Mouse (Mus musculus) ES-E14 (cell line): ENCODE data around the gene Dlst. TPM values are rescaled to one million over a fixed set of nuclear protein-coding genes. Genes with fewer than 3 reads are reported as not detected.
A peak's percentile ranks its signal among the peaks of the same experiment; 100 is the strongest.

Experiments
- DNase-seq: peaks from one replicate; pipeline ENCODE4 v3.0.0-alpha.2; 2013; ENCODE audit warnings: low read depth, low spot score
- H3K27ac ChIP-seq: 2 replicates; pipeline ENCODE4 v1.5.1; 2012; ENCODE audit warnings: low read depth, mild to moderate bottlenecking, low read length, moderate library complexity, mixed read lengths; ENCODE audit not compliant: poor library complexity, insufficient read depth, severe bottlenecking
- H3K36me3 ChIP-seq: 2 replicates; pipeline ENCODE4 v1.6.1; 2012; ENCODE audit warnings: mild to moderate bottlenecking, low read length, moderate library complexity, mixed read lengths; ENCODE audit not compliant: control insufficient read depth, poor library complexity, insufficient read depth, severe bottlenecking
- H3K4me1 ChIP-seq, 2 experiments: fragments of 150-350 bp in 1 of 2; sonication (generic) in 1 of 2; 2 replicates each; pipeline ENCODE4 v1.6.1; 2012; ENCODE audit warnings: low read length in 2 of 2, mild to moderate bottlenecking in 1 of 2, mixed read lengths in 1 of 2; ENCODE audit not compliant: control insufficient read depth in 2 of 2, insufficient read depth in 2 of 2, poor library complexity in 1 of 2
- H3K4me3 ChIP-seq, 2 experiments: fragments of 150-350 bp in 1 of 2; sonication (generic) in 1 of 2; 2 replicates each; pipeline ENCODE4 v1.5.1; 2012; ENCODE audit warnings: low read length in 2 of 2, low read depth in 1 of 2, mild to moderate bottlenecking in 1 of 2, mixed read lengths in 1 of 2; ENCODE audit not compliant: insufficient read depth in 1 of 2, poor library complexity in 1 of 2, severe bottlenecking in 1 of 2
- H3K9ac ChIP-seq: 2 replicates; pipeline ENCODE4 v1.6.1; 2012; ENCODE audit warnings: low read depth, mild to moderate bottlenecking, low read length, mixed read lengths; ENCODE audit not compliant: poor library complexity, insufficient read depth, severe bottlenecking
- H3K9me3 ChIP-seq: fragments of 150-350 bp; sonication (generic); 2 replicates; pipeline ENCODE4 v1.6.1; 2012; ENCODE audit warnings: low read depth, mild to moderate bottlenecking, low read length; ENCODE audit not compliant: control insufficient read depth, insufficient read depth
- CHD2 ChIP-seq: IDR thresholded peaks from 2 replicates; pipeline ENCODE4 v1.6.1; 2014; ENCODE audit warnings: mild to moderate bottlenecking, low read depth, low read length, inconsistent platforms
- HCFC1 ChIP-seq: IDR thresholded peaks from 2 replicates; pipeline ENCODE4 v1.6.1; 2012; ENCODE audit warnings: low read length, inconsistent platforms, borderline replicate concordance; ENCODE audit not compliant: insufficient read depth
- MAFK ChIP-seq: IDR thresholded peaks from 2 replicates; pipeline ENCODE4 v1.6.1; 2014; ENCODE audit warnings: mild to moderate bottlenecking, low read depth, low read length, inconsistent platforms; ENCODE audit not compliant: insufficient read depth
- ZC3H11A ChIP-seq: IDR thresholded peaks from 2 replicates; pipeline ENCODE4 v1.6.1; 2012; ENCODE audit warnings: low read depth, mild to moderate bottlenecking, inconsistent platforms, low read length, borderline replicate concordance
- ZNF384 ChIP-seq: IDR thresholded peaks from 2 replicates; pipeline ENCODE4 v1.6.1; 2012; ENCODE audit warnings: low read depth, low read length, inconsistent platforms
- in situ Hi-C, 2 experiments: fragments of 600-800 bp; cut with MboI; formaldehyde crosslinking; loops; one replicate each; pipeline ENCODE4 v1.15.1; 2025; ENCODE audit warnings: low sequenced_read_pairs in 2 of 2, inconsistent platforms in 1 of 2; ENCODE audit not compliant: unreplicated experiment in 2 of 2
- total RNA-seq: library from RNA; depleted of rRNA; stranded (reverse); fragments of 300-350 nt; gene quantifications from 2 replicates; pipeline ENCODE4 v1.2.3, GENCODE M21; 2012

Dlst gene
- total RNA-seq, 1 experiment: 98.8 TPM

- Histone ChIP-seq H3K4me1 (peaks cover 0 to 16% of the 10 kb centered on the region in 2 experiments; a peak in 1 of 4 replicates), H3K4me3 (peak overlapping the region; percentile 31 to 38; a peak in 2 of 4 replicates), H3K9me3 (no peaks in the 10 kb centered on the region), H3K27ac (no peak overlapping the region), H3K9ac (no peak overlapping the region), H3K36me3 (no peaks in the 10 kb centered on the region)
- TF ChIP-seq CHD2 (no peak), ZC3H11A (no peak), MAFK (no peak), ZNF384 (no peak), HCFC1 (no peak)
- DNase-seq: no peak
- in situ Hi-C loops: no loop called here
These were observed 66.4 kb downstream of the Dlst start for GRCm38 (mm10) chr12:85176846-85177523.

- H3K9me3 ChIP-seq: no peaks in the 10 kb centered on the region
- no peak for DNase-seq
- no peak for TF ChIP-seq ZNF384
- no peak for TF ChIP-seq ZC3H11A
- no peak for TF ChIP-seq CHD2
- TF ChIP-seq MAFK: no peak
- TF ChIP-seq HCFC1: no peak
- peaks cover 0 to 16% of the 10 kb centered on the region in 2 experiments; a peak in 1 of 4 replicates for H3K4me1 ChIP-seq
- H3K27ac ChIP-seq: no peak within 1 kb of the TSS
- peak within 1 kb of the TSS; percentile 31 to 38; a peak in 2 of 4 replicates for H3K4me3 ChIP-seq
- in situ Hi-C loops: no loop called here
- no peak within 1 kb of the TSS for H3K9ac ChIP-seq
- H3K36me3 ChIP-seq: no peaks in the 10 kb centered on the region
These were observed 67.2 kb downstream of the Dlst start, which contains the start of gene Pgf for GRCm38 (mm10) chr12:85177740-85178239. Gene Pgf, minus strand, starts transcription at chr12:85177790.

- Histone ChIP-seq H3K9me3 (no peaks in the 10 kb centered on the region), H3K36me3 (no peaks in the 10 kb centered on the region), H3K27ac (no peak overlapping the region), H3K9ac (no peak overlapping the region), H3K4me3 (no peak overlapping the region), H3K4me1 (peaks cover 0 to 16% of the 10 kb centered on the region in 2 experiments; a peak in 1 of 4 replicates)
- no peak for DNase-seq
- in situ Hi-C loops: no loop called here
- TF ChIP-seq MAFK (no peak), ZC3H11A (no peak)
These were observed 67.7 kb downstream of the Dlst start for GRCm38 (mm10) chr12:85178294-85178693.

- in situ Hi-C loops: no loop called here
- no peak for DNase-seq
- Histone ChIP-seq H3K4me1 (peaks cover 0 to 3% of the 10 kb centered on the region in 2 experiments; a peak in 1 of 4 replicates), H3K9ac (no peak overlapping the region), H3K4me3 (no peak overlapping the region), H3K27ac (no peak overlapping the region), H3K36me3 (no peaks in the 10 kb centered on the region), H3K9me3 (no peaks in the 10 kb centered on the region)
- TF ChIP-seq HCFC1: no peak
- TF ChIP-seq MAFK: no peak
- no peak for TF ChIP-seq ZC3H11A
- no peak for TF ChIP-seq ZNF384
- TF ChIP-seq CHD2: no peak
These were observed 71.1 kb downstream of the Dlst start for GRCm38 (mm10) chr12:85181475-85182344.

- in situ Hi-C loops: no loop called here
- H3K4me3 ChIP-seq: no peak overlapping the region
These were observed 71.7 kb downstream of the Dlst start for GRCm38 (mm10) chr12:85182345-85182643.

More at GRCm38 (mm10) chr12:85182345-85182643, 71.7 kb downstream of the Dlst start:
- Histone ChIP-seq H3K27ac (no peak overlapping the region), H3K9ac (no peak overlapping the region), H3K9me3 (no peaks in the 10 kb centered on the region), H3K4me1 (no peaks in the 10 kb centered on the region), H3K36me3 (no peaks in the 10 kb centered on the region)
- no peak for DNase-seq
- no peak for TF ChIP-seq CHD2
- no peak for TF ChIP-seq ZNF384
- no peak for TF ChIP-seq MAFK
- TF ChIP-seq HCFC1: no peak
- no peak for TF ChIP-seq ZC3H11A
